Mouse (Mus musculus) CH12.LX (cell line): ENCODE measurements around the gene Pigk. TPM values are rescaled to one million over a fixed set of nuclear protein-coding genes. Genes with fewer than 3 reads are reported as not detected.

ENCODE experiments used
- DNase-seq: peaks from one replicate; pipeline ENCODE4 v3.0.0-alpha.2; 2013; ENCODE audit errors: extremely low read depth
- H3K27ac ChIP-seq: 2 replicates; pipeline ENCODE4 v1.5.1; 2012; ENCODE audit warnings: low read depth, mild to moderate bottlenecking, control low read depth, moderate library complexity; ENCODE audit not compliant: insufficient read depth
- H3K27me3 ChIP-seq: replicated peaks from 2 replicates; pipeline ENCODE3; 2012; ENCODE audit warnings: inconsistent platforms
- H3K36me3 ChIP-seq, 2 experiments: replicated peaks in 1 of 2; 2 replicates each; pipeline versions ENCODE3 to v1.6.1; 2012; ENCODE audit warnings: inconsistent platforms in 1 of 2, low read length in 1 of 2, mild to moderate bottlenecking in 1 of 2, mixed read lengths in 1 of 2, moderate library complexity in 1 of 2; ENCODE audit not compliant: control insufficient read depth in 1 of 2, insufficient read depth in 1 of 2
- H3K4me1 ChIP-seq, 2 experiments: 2 replicates each; pipeline ENCODE4 v1.6.1; 2012; ENCODE audit warnings: inconsistent platforms in 1 of 2, moderate library complexity in 1 of 2; ENCODE audit not compliant: insufficient read depth in 2 of 2, control insufficient read depth in 1 of 2
- H3K4me2 ChIP-seq: 2 replicates; pipeline ENCODE4 v1.6.1; 2012; ENCODE audit warnings: low read depth, mild to moderate bottlenecking, control low read depth; ENCODE audit not compliant: poor library complexity, insufficient read depth, severe bottlenecking
- H3K4me3 ChIP-seq, 3 experiments: fragments of 150-350 bp in 1 of 3; sonication (generic) in 1 of 3; replicated peaks in 1 of 3; 2 replicates each; pipeline versions ENCODE3 to v1.5.1; 2011 to 2012; ENCODE audit warnings: low read depth in 2 of 3, low read length in 2 of 3, mild to moderate bottlenecking in 2 of 3, moderate library complexity in 2 of 3, control low read depth in 1 of 3, improper control_type of control experiment in 1 of 3, inconsistent platforms in 1 of 3, mixed read lengths in 1 of 3; ENCODE audit not compliant: poor library complexity in 1 of 3
- H3K79me2 ChIP-seq: replicated peaks from 2 replicates; pipeline ENCODE4 v1.6.1; 2012; ENCODE audit warnings: mild to moderate bottlenecking, moderate library complexity; ENCODE audit not compliant: control insufficient read depth, poor library complexity, insufficient read depth, severe bottlenecking; ENCODE audit errors: extremely low read depth
- H3K9ac ChIP-seq: 2 replicates; pipeline ENCODE4 v1.6.1; 2012; ENCODE audit warnings: low read depth, mild to moderate bottlenecking, control low read depth, moderate library complexity; ENCODE audit not compliant: insufficient read depth
- H3K9me3 ChIP-seq: replicated peaks from 2 replicates; pipeline ENCODE3; 2012; ENCODE audit warnings: low read length, inconsistent platforms, mixed read lengths
- CHD1 ChIP-seq: IDR thresholded peaks from 2 replicates; pipeline ENCODE4 v1.6.1; 2012; ENCODE audit warnings: low read depth, low read length, improper control_type of control experiment, inconsistent platforms
- CHD2 ChIP-seq: IDR thresholded peaks from 2 replicates; pipeline ENCODE4 v1.6.1; 2011; ENCODE audit warnings: low read length, improper control_type of control experiment
- E2F4 ChIP-seq: IDR thresholded peaks from 2 replicates; pipeline ENCODE4 v1.6.1; 2011; ENCODE audit warnings: low read depth, low read length, improper control_type of control experiment; ENCODE audit not compliant: insufficient replicate concordance
- ELF1 ChIP-seq: IDR thresholded peaks from 2 replicates; pipeline ENCODE4 v1.6.1; 2014; ENCODE audit warnings: low read depth, mild to moderate bottlenecking, inconsistent platforms, low read length, improper control_type of control experiment
- EP300 ChIP-seq: IDR thresholded peaks from 2 replicates; pipeline ENCODE4 v1.6.1; 2011; ENCODE audit warnings: low read length, improper control_type of control experiment
- IRF4 ChIP-seq: IDR thresholded peaks from 2 replicates; pipeline ENCODE4 v1.6.1; 2014; ENCODE audit warnings: low read depth, mild to moderate bottlenecking, inconsistent platforms, low read length, improper control_type of control experiment
- JUN ChIP-seq: IDR thresholded peaks from 2 replicates; pipeline ENCODE4 v1.6.1; 2011; ENCODE audit warnings: low read depth, mild to moderate bottlenecking, low read length, improper control_type of control experiment, moderate library complexity; ENCODE audit not compliant: insufficient read depth
- JUND ChIP-seq: conservative IDR thresholded peaks from 2 replicates; pipeline ENCODE4 v1.6.1; 2011; ENCODE audit warnings: low read depth, low read length, improper control_type of control experiment
- MAFK ChIP-seq: IDR thresholded peaks from 2 replicates; pipeline ENCODE4 v1.6.1; 2011; ENCODE audit warnings: low read length, improper control_type of control experiment; ENCODE audit not compliant: insufficient replicate concordance
- MEF2A ChIP-seq: IDR thresholded peaks from 2 replicates; pipeline ENCODE4 v1.6.1; 2014; ENCODE audit warnings: low read depth, mild to moderate bottlenecking, inconsistent platforms, low read length, improper control_type of control experiment, borderline replicate concordance
- MXI1 ChIP-seq: IDR thresholded peaks from 2 replicates; pipeline ENCODE4 v1.6.1; 2011; ENCODE audit warnings: mild to moderate bottlenecking, low read depth, low read length, improper control_type of control experiment
- NELFE ChIP-seq: IDR thresholded peaks from 2 replicates; pipeline ENCODE4 v1.6.1; 2011; ENCODE audit warnings: low read depth, low read length, improper control_type of control experiment
- PAX5 ChIP-seq: IDR thresholded peaks from 2 replicates; pipeline ENCODE4 v1.6.1; 2012; ENCODE audit warnings: low read length, inconsistent platforms, mixed read lengths
- RAD21 ChIP-seq: IDR thresholded peaks from 2 replicates; pipeline ENCODE4 v1.6.1; 2011; ENCODE audit warnings: low read depth, mild to moderate bottlenecking, low read length, improper control_type of control experiment, moderate library complexity
- SIN3A ChIP-seq: IDR thresholded peaks from 2 replicates; pipeline ENCODE4 v1.6.1; 2012; ENCODE audit warnings: low read length, improper control_type of control experiment, inconsistent platforms
- SMC3 ChIP-seq: IDR thresholded peaks from 2 replicates; pipeline ENCODE4 v1.6.1; 2011; ENCODE audit warnings: low read depth, low read length, improper control_type of control experiment
- TCF12 ChIP-seq: IDR thresholded peaks from 2 replicates; pipeline ENCODE4 v1.6.1; 2014; ENCODE audit warnings: low read depth, mild to moderate bottlenecking, inconsistent platforms, low read length, improper control_type of control experiment
- UBTF ChIP-seq: IDR thresholded peaks from 2 replicates; pipeline ENCODE4 v1.6.1; 2012; ENCODE audit warnings: low read depth, mild to moderate bottlenecking, inconsistent platforms, low read length, improper control_type of control experiment, moderate library complexity
- USF2 ChIP-seq: conservative IDR thresholded peaks from 2 replicates; pipeline ENCODE4 v1.6.1; 2011; ENCODE audit warnings: low read depth, low read length, improper control_type of control experiment
- ZNF384 ChIP-seq: IDR thresholded peaks from 2 replicates; pipeline ENCODE4 v1.6.1; 2012; ENCODE audit warnings: low read depth, low read length, improper control_type of control experiment, inconsistent platforms
- dilution Hi-C: fragments of 300-500 bp; cut with MboI; formaldehyde crosslinking; loops from 2 replicates; pipeline ENCODE4 v1.14.3; 2020; ENCODE audit warnings: low sequenced_read_pairs; ENCODE audit not compliant: extremely low pct_unique_long_range_greater_than_20kb, extremely low pct_ligation_motif_present
- in situ Hi-C: fragments of 300-500 bp; cut with MboI; formaldehyde crosslinking; loops from 3 replicates; pipeline ENCODE4 v1.14.3; 2019; ENCODE audit warnings: low sequenced_read_pairs, low pct_ligation_motif_present, low pct_unique_long_range_greater_than_20kb, mixed read lengths
- polyA plus RNA-seq: library from polyadenylated mRNA; unstranded; fragments of >175 nt; gene quantifications from 2 replicates; pipeline ENCODE4 v1.2.1, GENCODE M21; 2012; ENCODE audit warnings: low read depth; ENCODE audit not compliant: insufficient read length
- total RNA-seq, 2 experiments: library from RNA; depleted of rRNA; stranded (reverse); fragments of 300-350 nt in 1 of 2; fragments of >200 nt in 1 of 2; gene quantifications; 2 replicates each; pipeline ENCODE4 v1.2.3; 2012 to 2014

Pigk gene
- total and polyA plus RNA-seq, 3 experiments: 56.4 to 79.3 (median 67.5) TPM

DNA sequence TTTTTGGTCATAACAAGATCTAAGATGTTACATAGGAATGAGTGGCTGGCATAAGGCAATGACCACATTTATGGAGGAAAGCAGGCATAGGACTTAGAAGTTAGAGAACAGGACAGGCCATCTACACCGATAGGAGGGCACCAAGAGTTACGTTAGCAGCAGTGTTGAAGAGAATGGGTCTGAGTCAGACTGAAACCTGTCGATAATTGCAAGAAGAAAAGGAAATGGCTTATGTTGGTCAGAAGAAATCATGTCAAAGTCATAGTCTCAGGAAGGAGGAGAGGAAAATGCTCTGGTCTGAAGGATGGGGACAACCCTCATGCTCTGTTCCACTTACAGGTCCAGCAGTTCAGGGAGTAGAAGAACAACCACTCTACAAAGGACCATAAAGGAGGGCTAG lies 18.9 kb upstream of the Pigk start:
- dilution Hi-C loops: no loop called here
- Histone ChIP-seq H3K36me3 (no peaks in the 10 kb centered on the region), H3K9me3 (no peaks in the 10 kb centered on the region), H3K4me2 (peak overlapping the region; percentile 70; the same call in 1 of the 2 replicates), H3K9ac (no peak overlapping the region), H3K4me1 (peaks cover 5 to 7% of the 10 kb centered on the region in 2 experiments), H3K27ac (no peak overlapping the region), H3K79me2 (no peaks in the 10 kb centered on the region), H3K27me3 (no peaks in the 10 kb centered on the region), H3K4me3 (no peak overlapping the region)
- in situ Hi-C loops: no loop called here
- TF ChIP-seq CHD1 (no peak), PAX5 (no peak), SIN3A (no peak), MEF2A (no peak), EP300 (peak; percentile 57), JUND (peak; percentile 90), RAD21 (no peak), MXI1 (no peak), SMC3 (no peak), E2F4 (no peak), MAFK (no peak), ELF1 (no peak), UBTF (no peak), TCF12 (no peak), ZNF384 (no peak), JUN (peak; percentile 76), IRF4 (peak; percentile 92), CHD2 (no peak), USF2 (no peak)
- DNase-seq: peak; percentile 28

- TF ChIP-seq NELFE: no peak
- TF ChIP-seq TCF12: no peak
- no peak for DNase-seq
- H3K4me2 ChIP-seq: no peak overlapping the region
- H3K27ac ChIP-seq: no peak overlapping the region
- peaks cover 7 to 9% of the 10 kb centered on the region in 2 experiments for H3K4me1 ChIP-seq
- no peaks in the 10 kb centered on the region for H3K27me3 ChIP-seq
- no peaks in the 10 kb centered on the region for H3K79me2 ChIP-seq
- no peak overlapping the region for H3K4me3 ChIP-seq
- in situ Hi-C loops: no loop called here
- no peaks in the 10 kb centered on the region for H3K36me3 ChIP-seq
- no peaks in the 10 kb centered on the region for H3K9me3 ChIP-seq
- no peak overlapping the region for H3K9ac ChIP-seq
- dilution Hi-C loops: no loop called here
Measured at GRCm38 (mm10) chr3:152698017-152698416, 15.9 kb upstream of the Pigk start.
